Mouse (Mus musculus) myocyte (in vitro differentiated cells): ENCODE results near the gene Ltbp4. TPM values are rescaled to one million over a fixed set of nuclear protein-coding genes. Genes with fewer than 3 reads are reported as not detected.
A peak's percentile ranks its signal among the peaks of the same experiment; 100 is the strongest.

Experiments
- H3K27me3 ChIP-seq: one replicate; pipeline ENCODE4 v1.6.1; 2011; ENCODE audit not compliant: control insufficient read depth, insufficient read depth, insufficient read length
- H3K36me3 ChIP-seq: one replicate; pipeline ENCODE4 v1.6.1; 2011; ENCODE audit not compliant: control insufficient read depth, insufficient read depth
- H3K4me2 ChIP-seq: one replicate; pipeline ENCODE4 v1.6.1; 2011; ENCODE audit warnings: low read depth, control low read depth
- H3K4me3 ChIP-seq: one replicate; pipeline ENCODE4 v1.5.1; 2011; ENCODE audit warnings: mild to moderate bottlenecking, control low read depth, moderate library complexity
- H3K79me2 ChIP-seq: one replicate; pipeline ENCODE4 v1.6.1; 2011; ENCODE audit not compliant: control insufficient read depth, insufficient read depth
- H3ac ChIP-seq: one replicate; pipeline ENCODE4 v1.6.1; 2011; ENCODE audit not compliant: control insufficient read depth, insufficient read length
- CEBPB ChIP-seq: IDR thresholded peaks from 2 replicates; pipeline ENCODE4 v1.6.1; 2011; ENCODE audit warnings: mild to moderate bottlenecking, moderate library complexity; ENCODE audit not compliant: poor library complexity, insufficient read depth, severe bottlenecking
- E2F4 ChIP-seq: IDR thresholded peaks from one replicate; pipeline ENCODE4 v1.6.1; 2011; ENCODE audit warnings: mild to moderate bottlenecking, control low read depth, moderate library complexity; ENCODE audit not compliant: insufficient read depth
- MAX ChIP-seq: IDR thresholded peaks from one replicate; pipeline ENCODE4 v1.6.1; 2011; ENCODE audit warnings: low read depth, mild to moderate bottlenecking, control low read depth
- MYOD1 ChIP-seq, 3 experiments: IDR thresholded peaks; one replicate each; pipeline ENCODE4 v1.6.1; 2011; ENCODE audit warnings: control low read depth in 2 of 3, low read depth in 2 of 3, mild to moderate bottlenecking in 2 of 3, moderate library complexity in 1 of 3; ENCODE audit not compliant: insufficient read length in 2 of 3, control insufficient read depth in 1 of 3
- MYOG ChIP-seq, 3 experiments: IDR thresholded peaks; one replicate each; pipeline ENCODE4 v1.6.1; 2011; ENCODE audit warnings: control low read depth in 2 of 3, low read depth in 2 of 3, mild to moderate bottlenecking in 2 of 3; ENCODE audit not compliant: insufficient read length in 2 of 3, control insufficient read depth in 1 of 3, insufficient read depth in 1 of 3
- POLR2A ChIP-seq: IDR thresholded peaks from one replicate; pipeline ENCODE4 v1.6.1; 2011; ENCODE audit warnings: low read depth, mild to moderate bottlenecking, control low read depth, moderate library complexity; ENCODE audit not compliant: insufficient read length
- POLR2AphosphoS2 ChIP-seq: IDR thresholded peaks from one replicate; pipeline ENCODE4 v1.6.1; 2011; ENCODE audit warnings: low read depth, control low read depth; ENCODE audit not compliant: insufficient read length
- REST ChIP-seq: IDR thresholded peaks from one replicate; pipeline ENCODE4 v1.6.1; 2011; ENCODE audit warnings: mild to moderate bottlenecking, control low read depth, moderate library complexity; ENCODE audit not compliant: insufficient read depth, insufficient read length
- SRF ChIP-seq: IDR thresholded peaks from one replicate; pipeline ENCODE4 v1.6.1; 2011; ENCODE audit warnings: low read depth; ENCODE audit not compliant: control insufficient read depth, insufficient read length
- TCF12 ChIP-seq: IDR thresholded peaks from one replicate; pipeline ENCODE4 v1.6.1; 2011; ENCODE audit warnings: mild to moderate bottlenecking, control low read depth; ENCODE audit not compliant: poor library complexity, insufficient read depth, severe bottlenecking
- TCF3 ChIP-seq: IDR thresholded peaks from one replicate; pipeline ENCODE4 v1.6.1; 2011; ENCODE audit warnings: low read depth, control low read depth; ENCODE audit not compliant: insufficient read length
- USF1 ChIP-seq: IDR thresholded peaks from one replicate; pipeline ENCODE4 v1.6.1; 2011; ENCODE audit warnings: low read depth, mild to moderate bottlenecking, control low read depth, moderate library complexity
- polyA plus RNA-seq: library from polyadenylated mRNA; unstranded; fragments of >200 nt; fragmentation: generic; extraction: Trizol; gene quantifications from one replicate; pipeline ENCODE4 v1.2.1, GENCODE M21; 2012; ENCODE audit warnings: missing spikeins

The Ltbp4 gene
- polyA plus RNA-seq, 1 experiment = 32.5 TPM

DNA sequence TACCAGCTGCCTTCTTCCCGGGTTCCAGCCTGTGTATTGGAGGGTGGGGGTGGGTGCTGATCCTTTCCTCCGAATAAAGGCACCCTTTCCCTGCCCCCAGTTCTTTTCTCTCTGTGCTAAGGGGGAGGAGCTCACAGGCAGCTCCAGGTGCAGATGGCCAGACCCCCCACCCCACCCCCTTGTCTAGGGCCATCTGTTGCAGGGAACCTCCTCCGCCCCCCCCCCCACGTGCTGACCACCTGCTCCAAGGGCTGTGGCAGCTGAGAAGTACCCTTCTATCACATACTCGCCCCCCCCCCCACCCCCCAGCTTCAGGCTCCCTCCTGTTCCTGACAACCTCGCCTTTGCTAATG, 79.7 kb downstream of the Ltbp4 start:
- Histone ChIP-seq H3K36me3 (peaks cover under 1% of the 10 kb centered on the region), H3K4me2 (peak overlapping the region; percentile 92), H3K27me3 (no peaks in the 10 kb centered on the region), H3K79me2 (peaks cover 12% of the 10 kb centered on the region), H3ac (peak overlapping the region; percentile 23), H3K4me3 (peak overlapping the region; percentile 63)
- peak in 2 of 3 experiments; percentile 19 to 82 for TF ChIP-seq MYOG (IDR thresholded peaks at IDR 0.05; ENCODE audit: control insufficient read depth in 1 of 3, insufficient read depth in 1 of 3, insufficient read length in 2 of 3, low read depth in 2 of 3)
- TF ChIP-seq MAX = no peak
- no peak for TF ChIP-seq POLR2A
- TF ChIP-seq SRF = no peak
- no peak for TF ChIP-seq REST
- peak; percentile 41 for TF ChIP-seq TCF3
- TF ChIP-seq CEBPB = no peak
- no peak for TF ChIP-seq POLR2AphosphoS2
- TF ChIP-seq MYOD1 (IDR thresholded peaks at IDR 0.05; ENCODE audit: control insufficient read depth in 1 of 3, insufficient read length in 2 of 3, low read depth in 2 of 3) = peak in 1 of 3 experiments; percentile 84

DNA sequence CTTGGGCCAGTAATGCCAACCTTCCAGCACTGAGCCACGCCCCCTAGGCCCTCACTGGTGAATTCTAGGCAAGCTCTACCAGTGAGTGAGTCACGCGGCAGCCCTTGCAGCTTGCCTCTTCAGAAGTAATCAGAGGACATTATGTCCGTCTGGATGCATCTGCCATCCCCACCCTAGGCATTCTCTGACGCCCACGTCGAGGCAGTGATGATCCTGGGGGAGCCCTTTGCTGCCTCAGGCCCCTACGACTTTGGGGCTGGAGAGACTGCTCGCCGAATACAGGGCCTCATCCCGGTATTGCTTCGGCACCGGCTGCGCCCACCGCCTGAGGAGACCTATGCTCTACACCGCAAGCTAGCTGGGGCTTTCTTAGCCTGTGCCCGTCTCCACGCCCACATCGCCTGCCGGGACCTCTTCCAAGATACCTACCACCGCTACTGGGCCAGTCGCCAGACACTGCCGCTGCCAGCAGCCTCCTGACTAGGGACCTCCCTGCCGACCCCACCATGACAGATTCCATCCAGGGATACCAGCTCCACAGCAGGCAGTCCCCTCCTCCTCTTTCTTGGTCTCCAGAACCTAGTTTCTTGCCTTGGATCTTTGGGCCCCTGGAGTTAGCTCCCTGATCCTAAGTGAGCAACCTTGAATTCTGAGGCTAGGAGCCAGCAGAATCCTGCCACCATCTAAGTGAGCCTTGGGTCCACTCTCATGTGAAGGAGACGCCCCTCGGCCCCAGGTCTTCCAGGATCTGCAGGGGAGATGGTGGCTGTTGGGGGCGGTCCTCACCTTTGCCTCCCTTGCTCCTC, 80.2 kb downstream of the Ltbp4 start:
- H3K4me3 ChIP-seq = peak overlapping the region; percentile 63
- TF ChIP-seq CEBPB (no peak), POLR2AphosphoS2 (peak; percentile 53), MYOD1 (IDR thresholded peaks at IDR 0.05; ENCODE audit: control insufficient read depth in 1 of 3, insufficient read length in 2 of 3, low read depth in 2 of 3) (peak in 1 of 3 experiments; percentile 64), USF1 (peak; percentile 56), SRF (no peak), E2F4 (no peak), TCF12 (no peak), REST (no peak), MYOG (IDR thresholded peaks at IDR 0.05; ENCODE audit: control insufficient read depth in 1 of 3, insufficient read depth in 1 of 3, insufficient read length in 2 of 3, low read depth in 2 of 3) (peak in 2 of 3 experiments; percentile 2 to 57), TCF3 (no peak), POLR2A (peak; percentile 60), MAX (peak; percentile 35)
- H3ac ChIP-seq = peak overlapping the region; percentile 23
- H3K36me3 ChIP-seq = no peaks in the 10 kb centered on the region
- peaks cover 12% of the 10 kb centered on the region for H3K79me2 ChIP-seq
- peak overlapping the region; percentile 90 for H3K4me2 ChIP-seq
- no peaks in the 10 kb centered on the region for H3K27me3 ChIP-seq

DNA sequence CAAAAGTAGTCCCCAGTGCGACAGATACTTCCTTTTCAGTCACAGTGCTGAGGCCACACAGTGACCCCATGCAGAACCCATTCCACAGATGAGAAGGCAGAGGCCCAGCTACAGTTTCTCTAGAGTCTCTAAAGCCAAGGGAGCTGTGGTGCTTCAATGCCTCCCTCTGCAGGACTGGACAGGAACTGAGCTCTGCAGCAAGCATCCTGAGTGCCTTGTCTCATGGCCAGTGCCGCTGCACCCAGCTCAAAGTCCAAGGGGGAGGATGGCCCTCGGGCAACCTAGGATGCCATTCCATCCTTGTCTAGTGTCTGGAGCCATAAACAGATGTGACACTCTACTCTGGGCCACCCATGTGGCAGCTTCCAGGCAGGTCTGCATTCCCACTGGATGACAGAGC, 81.8 kb downstream of the Ltbp4 start:
- Histone ChIP-seq H3K27me3 (no peaks in the 10 kb centered on the region), H3K4me2 (no peak overlapping the region), H3K36me3 (no peaks in the 10 kb centered on the region), H3K4me3 (no peak overlapping the region), H3K79me2 (peaks cover 12% of the 10 kb centered on the region), H3ac (no peak overlapping the region)
- TF ChIP-seq CEBPB (no peak), REST (no peak), USF1 (no peak), SRF (no peak), MAX (no peak), MYOG (IDR thresholded peaks at IDR 0.05; ENCODE audit: control insufficient read depth in 1 of 3, insufficient read depth in 1 of 3, insufficient read length in 2 of 3, low read depth in 2 of 3) (no peak), MYOD1 (IDR thresholded peaks at IDR 0.05; ENCODE audit: control insufficient read depth in 1 of 3, insufficient read length in 2 of 3, low read depth in 2 of 3) (no peak), POLR2A (no peak), TCF3 (no peak), E2F4 (no peak), POLR2AphosphoS2 (no peak), TCF12 (no peak)

Other genes with a start within 250 kb of the Ltbp4 start
- 0.06 TPM for gene Cyp2f2, start 217.8 kb downstream of the Ltbp4 start, polyA plus RNA-seq
- 0.02 TPM for gene Cyp2t4, start 184.0 kb downstream of the Ltbp4 start, polyA plus RNA-seq
- gene Egln2, start 170.9 kb downstream of the Ltbp4 start, polyA plus RNA-seq = 61.4 TPM
- gene Rab4b, start 158.8 kb downstream of the Ltbp4 start, polyA plus RNA-seq = 56.3 TPM
- gene Gm21983, start 156.6 kb downstream of the Ltbp4 start, polyA plus RNA-seq = not detected
- gene Mia, start 156.5 kb downstream of the Ltbp4 start, polyA plus RNA-seq = 0.13 TPM
- gene BC024978, start 141.9 kb downstream of the Ltbp4 start, polyA plus RNA-seq = 5.2 TPM
- gene Snrpa, start 141.4 kb downstream of the Ltbp4 start, polyA plus RNA-seq = 166 TPM
- 7.1 TPM for gene Itpkc, start 109.0 kb downstream of the Ltbp4 start, polyA plus RNA-seq
- 19.1 TPM for gene Coq8b, start 104.7 kb downstream of the Ltbp4 start, polyA plus RNA-seq
- 28.8 TPM for gene Numbl, start 79.3 kb downstream of the Ltbp4 start, polyA plus RNA-seq
- gene Shkbp1, start 18.3 kb upstream of the Ltbp4 start, polyA plus RNA-seq = 18.4 TPM
- gene Gm20479, start 19.7 kb upstream of the Ltbp4 start, polyA plus RNA-seq = 0.11 TPM
- 0.17 TPM for gene Sptbn4, start 110.0 kb upstream of the Ltbp4 start, polyA plus RNA-seq
- 58.4 TPM for gene Blvrb, start 110.3 kb upstream of the Ltbp4 start, polyA plus RNA-seq
- gene Sertad3, start 136.1 kb upstream of the Ltbp4 start, polyA plus RNA-seq = 15.5 TPM
- gene Sertad1, start 149.2 kb upstream of the Ltbp4 start, polyA plus RNA-seq = 44.6 TPM
- gene Prx, start 161.6 kb upstream of the Ltbp4 start, polyA plus RNA-seq = 4.2 TPM
- 0.98 TPM for gene Hipk4, start 185.6 kb upstream of the Ltbp4 start, polyA plus RNA-seq
- 132 TPM for gene Pld3, start 215.5 kb upstream of the Ltbp4 start, polyA plus RNA-seq
- 35.5 TPM for gene 2310022A10Rik, start 215.5 kb upstream of the Ltbp4 start, polyA plus RNA-seq